Mouse (Mus musculus): ENCODE results near the gene Zgrf1. TPM values are rescaled to one million over a fixed set of nuclear protein-coding genes. Genes with fewer than 3 reads are reported as not detected.

Gene Zgrf1
- polyA plus RNA-seq, 1 experiment from 2014 or later = 6.3 TPM

DNA sequence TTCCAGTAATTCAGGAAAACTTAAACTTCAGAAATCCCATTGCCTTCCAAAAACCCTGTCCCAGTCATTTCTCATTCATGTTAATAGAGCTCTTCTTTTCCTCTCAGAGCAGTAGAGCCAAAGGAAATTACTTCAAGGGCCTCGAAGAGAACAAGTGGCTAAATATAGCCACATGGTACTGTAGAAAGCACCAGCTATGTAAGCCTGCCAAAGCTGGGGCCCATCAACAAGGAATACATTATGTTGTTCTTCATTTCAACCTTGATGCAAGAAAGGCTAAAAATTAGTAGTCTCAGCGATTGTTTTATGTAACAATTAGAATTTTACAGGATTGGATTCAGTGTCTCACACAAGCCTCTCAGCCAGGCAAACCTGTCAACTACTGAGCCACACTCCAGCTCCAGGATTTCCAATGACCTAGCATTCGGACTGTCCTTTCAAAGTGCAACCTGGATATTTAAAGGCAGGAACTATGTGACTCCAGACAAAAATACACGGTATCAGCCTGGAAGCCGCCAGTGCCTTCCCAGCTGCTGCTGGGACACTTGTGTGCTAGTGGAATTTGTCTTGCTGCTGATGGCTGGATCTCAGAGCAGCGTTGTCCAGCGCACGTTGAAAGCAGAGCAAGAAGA lies 28.0 kb upstream of the Zgrf1 start:
- Histone ChIP-seq H3K4me2 (ENCODE audit: low read depth, low read length) (no peak overlapping the region), H3K9ac (ENCODE audit: low read length) (no peak overlapping the region), H3K4me1 (ENCODE audit: control insufficient read depth, insufficient read depth, low read length) (no peaks in the 10 kb centered on the region), H3K27ac (ENCODE audit: low read length) (no peak overlapping the region), H3K4me3 (replicated peaks; ENCODE audit: low read length) (no peak overlapping the region), H3K27me3 (ENCODE audit: control insufficient read depth, insufficient read depth, low read length) (no peaks in the 10 kb centered on the region), H3K9me3 (replicated peaks; ENCODE audit: control insufficient read depth, low read length) (no peaks in the 10 kb centered on the region), H3K36me3 (ENCODE audit: control insufficient read depth, insufficient read depth, low read length) (no peaks in the 10 kb centered on the region)
- 65% methylated on average over 8 of the region's 8 CpGs for WGBS
- no peak for ATAC-seq (ENCODE audit: insufficient read depth, low FRiP score)

GRCm38 (mm10) chr3:127527465-127528034 lies 25.7 kb upstream of the Zgrf1 start:
- Histone ChIP-seq H3K4me1 (ENCODE audit: control insufficient read depth, insufficient read depth, low read length) (no peaks in the 10 kb centered on the region), H3K9me3 (replicated peaks; ENCODE audit: control insufficient read depth, low read length) (no peaks in the 10 kb centered on the region), H3K27ac (ENCODE audit: low read length) (no peak overlapping the region), H3K4me3 (replicated peaks; ENCODE audit: low read length) (no peak overlapping the region), H3K27me3 (ENCODE audit: control insufficient read depth, insufficient read depth, low read length) (no peaks in the 10 kb centered on the region), H3K4me2 (ENCODE audit: low read depth, low read length) (no peak overlapping the region), H3K36me3 (ENCODE audit: control insufficient read depth, insufficient read depth, low read length) (no peaks in the 10 kb centered on the region), H3K9ac (ENCODE audit: low read length) (no peak overlapping the region)
- ATAC-seq (ENCODE audit: insufficient read depth, low FRiP score) = no peak
- 60% methylated on average over 5 of the region's 5 CpGs for WGBS

DNA sequence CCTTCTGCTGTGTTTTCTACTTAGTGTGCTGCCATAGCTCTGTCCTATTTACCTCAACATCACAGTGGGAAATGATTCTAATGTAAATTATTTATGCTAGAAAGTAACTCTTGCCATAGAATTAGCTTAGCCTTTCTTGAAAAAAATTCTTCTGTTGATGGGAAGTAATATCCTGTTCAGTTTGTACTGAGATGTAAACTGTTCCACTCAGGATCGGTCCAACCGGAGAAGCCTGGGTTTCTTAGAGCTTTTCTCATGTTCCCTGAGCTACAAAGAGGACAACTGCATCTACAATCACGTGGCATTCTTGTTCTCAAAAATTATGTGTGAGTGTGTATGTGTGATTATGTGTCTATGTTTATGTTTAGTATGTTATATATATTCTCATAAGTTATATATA lies 24.1 kb upstream of the Zgrf1 start:
- H3K9ac ChIP-seq (ENCODE audit: low read length) = no peak overlapping the region
- H3K4me1 ChIP-seq (ENCODE audit: control insufficient read depth, insufficient read depth, low read length) = no peaks in the 10 kb centered on the region
- ATAC-seq (ENCODE audit: insufficient read depth, low FRiP score) = no peak
- no peaks in the 10 kb centered on the region for H3K36me3 ChIP-seq (ENCODE audit: control insufficient read depth, insufficient read depth, low read length)
- H3K9me3 ChIP-seq (replicated peaks; ENCODE audit: control insufficient read depth, low read length) = no peaks in the 10 kb centered on the region
- no peak overlapping the region for H3K4me3 ChIP-seq (replicated peaks; ENCODE audit: low read length)
- no peaks in the 10 kb centered on the region for H3K27me3 ChIP-seq (ENCODE audit: control insufficient read depth, insufficient read depth, low read length)
- no peak overlapping the region for H3K27ac ChIP-seq (ENCODE audit: low read length)
- H3K4me2 ChIP-seq (ENCODE audit: low read depth, low read length) = no peak overlapping the region
- WGBS = 62% methylated on average over 3 of the region's 3 CpGs

DNA sequence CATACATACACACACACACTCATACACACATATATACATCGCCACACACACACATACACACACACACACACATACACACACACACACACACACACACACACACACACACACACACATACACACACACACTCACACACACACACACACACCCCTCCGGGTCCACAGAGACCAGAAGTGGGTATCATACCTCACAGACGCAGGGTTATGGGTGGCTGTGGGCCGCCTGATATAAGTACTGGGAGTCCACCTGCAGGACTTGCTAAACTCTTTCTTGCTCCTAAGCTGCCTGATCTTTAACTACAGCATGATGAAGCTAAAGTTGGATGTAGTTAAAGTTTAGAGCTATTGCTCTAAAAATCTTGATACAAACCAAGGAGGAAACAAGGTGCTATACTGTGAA lies 23.5 kb upstream of the Zgrf1 start:
- H3K4me3 ChIP-seq (replicated peaks; ENCODE audit: low read length) = no peak overlapping the region

GRCm38 (mm10) chr3:127530293-127530692 lies 23.0 kb upstream of the Zgrf1 start:
- Histone ChIP-seq H3K27ac (ENCODE audit: low read length) (no peak overlapping the region), H3K27me3 (ENCODE audit: control insufficient read depth, insufficient read depth, low read length) (no peaks in the 10 kb centered on the region), H3K9me3 (replicated peaks; ENCODE audit: control insufficient read depth, low read length) (no peaks in the 10 kb centered on the region), H3K9ac (ENCODE audit: low read length) (no peak overlapping the region), H3K4me1 (ENCODE audit: control insufficient read depth, insufficient read depth, low read length) (no peaks in the 10 kb centered on the region), H3K36me3 (ENCODE audit: control insufficient read depth, insufficient read depth, low read length) (no peaks in the 10 kb centered on the region), H3K4me3 (replicated peaks; ENCODE audit: low read length) (no peak overlapping the region), H3K4me2 (ENCODE audit: low read depth, low read length) (no peak overlapping the region)
- WGBS = 17% methylated on average over 4 of the region's 4 CpGs
- ATAC-seq (ENCODE audit: insufficient read depth, low FRiP score) = no peak

More for the DNA sequence above, 23.5 kb upstream of the Zgrf1 start:
- no peaks in the 10 kb centered on the region for H3K36me3 ChIP-seq (ENCODE audit: control insufficient read depth, insufficient read depth, low read length)
- ATAC-seq (ENCODE audit: insufficient read depth, low FRiP score) = no peak
- H3K4me2 ChIP-seq (ENCODE audit: low read depth, low read length) = no peak overlapping the region
- H3K9ac ChIP-seq (ENCODE audit: low read length) = no peak overlapping the region
- no peaks in the 10 kb centered on the region for H3K9me3 ChIP-seq (replicated peaks; ENCODE audit: control insufficient read depth, low read length)
- H3K4me1 ChIP-seq (ENCODE audit: control insufficient read depth, insufficient read depth, low read length) = no peaks in the 10 kb centered on the region
- H3K27me3 ChIP-seq (ENCODE audit: control insufficient read depth, insufficient read depth, low read length) = no peaks in the 10 kb centered on the region
- 79% methylated on average over 4 of the region's 4 CpGs for WGBS
- H3K27ac ChIP-seq (ENCODE audit: low read length) = no peak overlapping the region

GRCm38 (mm10) chr3:127539193-127539592 lies 14.1 kb upstream of the Zgrf1 start:
- Histone ChIP-seq H3K4me3 (replicated peaks; ENCODE audit: low read length) (no peak overlapping the region), H3K9ac (ENCODE audit: low read length) (no peak overlapping the region), H3K4me1 (ENCODE audit: control insufficient read depth, insufficient read depth, low read length) (no peaks in the 10 kb centered on the region), H3K27me3 (ENCODE audit: control insufficient read depth, insufficient read depth, low read length) (no peaks in the 10 kb centered on the region), H3K36me3 (ENCODE audit: control insufficient read depth, insufficient read depth, low read length) (no peaks in the 10 kb centered on the region), H3K27ac (ENCODE audit: low read length) (no peak overlapping the region), H3K9me3 (replicated peaks; ENCODE audit: control insufficient read depth, low read length) (no peaks in the 10 kb centered on the region), H3K4me2 (ENCODE audit: low read depth, low read length) (no peak overlapping the region)
- no peak for ATAC-seq (ENCODE audit: insufficient read depth, low FRiP score)
- WGBS = 69% methylated on average over 6 of the region's 6 CpGs

DNA sequence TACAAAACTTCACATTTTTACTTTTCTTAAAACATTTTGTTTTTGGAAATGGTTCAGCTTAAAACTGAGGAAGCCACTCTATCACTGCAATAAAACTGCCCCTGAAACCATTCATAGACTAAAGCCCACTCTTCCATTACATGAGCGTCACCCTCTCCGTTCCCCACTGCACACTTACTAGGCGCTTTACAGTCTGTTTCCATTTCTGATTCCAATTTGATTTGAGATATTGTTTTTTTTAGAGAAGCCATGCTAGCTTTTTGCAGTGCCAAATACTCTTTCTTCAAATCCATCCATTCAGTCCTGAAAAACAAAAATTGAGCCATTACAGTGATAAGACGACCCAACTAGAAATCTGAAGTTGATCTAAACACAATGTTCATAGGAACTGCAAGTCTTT lies 9.3 kb upstream of the Zgrf1 start:
- Histone ChIP-seq H3K27ac (ENCODE audit: low read length) (no peak overlapping the region), H3K36me3 (ENCODE audit: control insufficient read depth, insufficient read depth, low read length) (peaks cover 7% of the 10 kb centered on the region), H3K9me3 (replicated peaks; ENCODE audit: control insufficient read depth, low read length) (no peaks in the 10 kb centered on the region), H3K27me3 (ENCODE audit: control insufficient read depth, insufficient read depth, low read length) (no peaks in the 10 kb centered on the region), H3K4me3 (replicated peaks; ENCODE audit: low read length) (no peak overlapping the region), H3K4me2 (ENCODE audit: low read depth, low read length) (no peak overlapping the region), H3K4me1 (ENCODE audit: control insufficient read depth, insufficient read depth, low read length) (no peaks in the 10 kb centered on the region), H3K9ac (ENCODE audit: low read length) (no peak overlapping the region)
- 79% methylated on average over 4 of the region's 4 CpGs for WGBS
- no peak for ATAC-seq (ENCODE audit: insufficient read depth, low FRiP score)

- Histone ChIP-seq H3K36me3 (ENCODE audit: control insufficient read depth, insufficient read depth, low read length) (peaks cover 7% of the 10 kb centered on the region), H3K27me3 (ENCODE audit: control insufficient read depth, insufficient read depth, low read length) (no peaks in the 10 kb centered on the region), H3K4me1 (ENCODE audit: control insufficient read depth, insufficient read depth, low read length) (no peaks in the 10 kb centered on the region), H3K9me3 (replicated peaks; ENCODE audit: control insufficient read depth, low read length) (no peaks in the 10 kb centered on the region), H3K4me3 (replicated peaks; ENCODE audit: low read length) (no peak overlapping the region), H3K4me2 (ENCODE audit: low read depth, low read length) (no peak overlapping the region), H3K9ac (ENCODE audit: low read length) (no peak overlapping the region), H3K27ac (ENCODE audit: low read length) (no peak overlapping the region)
- WGBS = 33% methylated on average over 5 of the region's 5 CpGs
- ATAC-seq (ENCODE audit: insufficient read depth, low FRiP score) = no peak
Measured at GRCm38 (mm10) chr3:127544610-127545121, 8.6 kb upstream of the Zgrf1 start.

- no peak for ATAC-seq (ENCODE audit: insufficient read depth, low FRiP score)
- Histone ChIP-seq H3K27ac (ENCODE audit: low read length) (no peak overlapping the region), H3K4me1 (ENCODE audit: control insufficient read depth, insufficient read depth, low read length) (no peaks in the 10 kb centered on the region), H3K36me3 (ENCODE audit: control insufficient read depth, insufficient read depth, low read length) (peaks cover 7% of the 10 kb centered on the region), H3K9me3 (replicated peaks; ENCODE audit: control insufficient read depth, low read length) (no peaks in the 10 kb centered on the region), H3K4me2 (ENCODE audit: low read depth, low read length) (no peak overlapping the region), H3K4me3 (replicated peaks; ENCODE audit: low read length) (no peak overlapping the region), H3K9ac (ENCODE audit: low read length) (no peak overlapping the region), H3K27me3 (ENCODE audit: control insufficient read depth, insufficient read depth, low read length) (no peaks in the 10 kb centered on the region)
- WGBS = 43% methylated on average over 5 of the region's 5 CpGs
Measured at GRCm38 (mm10) chr3:127547882-127548281, 5.4 kb upstream of the Zgrf1 start.
